Mouse (Mus musculus) hindbrain, postnatal 0 days (tissue): Measurements from ENCODE around the gene Fam53a. TPM values are rescaled to one million over a fixed set of nuclear protein-coding genes. Genes with fewer than 3 reads are reported as not detected.

Source experiments
- ATAC-seq: fragments of 200-750 bp; cut with Nextera tagmentation; 2 replicates; pipeline ENCODE4 v1.8.0; 2017; ENCODE audit warnings: mild to moderate bottlenecking, moderate TSS enrichment, moderate library complexity
- DNase-seq: peaks from one replicate; pipeline ENCODE4 v3.0.0-alpha.2; 2015; ENCODE audit warnings: low spot score
- H3K27ac ChIP-seq: fragments of 300-500 bp; sonication (generic); 2 replicates; pipeline ENCODE4 v1.5.1; 2014; ENCODE audit warnings: mild to moderate bottlenecking
- H3K27me3 ChIP-seq: fragments of 300-500 bp; sonication (generic); 2 replicates; pipeline ENCODE4 v1.6.1; 2014; ENCODE audit warnings: low read length, mixed read lengths; ENCODE audit not compliant: insufficient read depth
- H3K36me3 ChIP-seq: fragments of 300-500 bp; sonication (generic); 2 replicates; pipeline ENCODE4 v1.6.1; 2014; ENCODE audit warnings: low read length, mixed read lengths; ENCODE audit not compliant: insufficient read depth
- H3K4me1 ChIP-seq: fragments of 300-500 bp; sonication (generic); 2 replicates; pipeline ENCODE4 v1.6.1; 2014; ENCODE audit warnings: antibody characterized with exemption, low read length, mixed read lengths; ENCODE audit not compliant: insufficient read depth
- H3K4me2 ChIP-seq: fragments of 300-500 bp; sonication (generic); 2 replicates; pipeline ENCODE4 v1.6.1; 2014; ENCODE audit warnings: low read depth, mild to moderate bottlenecking, low read length, moderate library complexity, mixed read lengths
- H3K4me3 ChIP-seq: fragments of 300-500 bp; sonication (generic); 2 replicates; pipeline ENCODE4 v1.5.1; 2014; ENCODE audit warnings: low read length
- H3K9ac ChIP-seq: fragments of 300-500 bp; sonication (generic); replicated peaks from 2 replicates; pipeline ENCODE4 v1.6.1; 2014; ENCODE audit warnings: mild to moderate bottlenecking, low read length, moderate library complexity, mixed read lengths
- H3K9me3 ChIP-seq: fragments of 300-500 bp; sonication (generic); 2 replicates; pipeline ENCODE4 v1.6.1; 2016; ENCODE audit warnings: low read length, mixed read lengths
- CTCF ChIP-seq: IDR thresholded peaks from 2 replicates; pipeline ENCODE4 v1.5.1; 2016; ENCODE audit warnings: antibody characterized with exemption, control low read depth, low read depth
- whole genome bisulfite sequencing: fragments of 180-500 bp; shearing (Covaris S2); extraction: QIAGEN DNeasy Blood & Tissue Kit; methylation state at CpG from one replicate; pipeline ENCODE4 v1.1.7; 2014; 5-methylcytosine and 5-hydroxymethylcytosine counted together
- polyA plus RNA-seq: library from polyadenylated mRNA; unstranded; fragments of >200 nt; fragmentation: Nextera tagmentation; extraction: Ambion mirVana; gene quantifications from 2 replicates; pipeline ENCODE4 v1.2.1, GENCODE M21; 2015
- total RNA-seq: library from RNA; depleted of rRNA; stranded (reverse); fragments of >200 nt; gene quantifications from 2 replicates; pipeline ENCODE4 v1.2.3, GENCODE M21; 2014

Gene Fam53a
- total and polyA plus RNA-seq, 2 experiments from 2014 or later: 22.9 to 26.4 TPM

GRCm38 (mm10) chr5:33651921-33652782 lies 22.7 kb upstream of the Fam53a start, which contains the start of gene Slbp:
TSS of gene Slbp (minus strand) at chr5:33652574.
- no peak; the same call in 1 of the 2 replicates for TF ChIP-seq CTCF
- Histone ChIP-seq H3K27ac (peak within 1 kb of the TSS; percentile 99), H3K9ac (peak within 1 kb of the TSS; percentile 70), H3K9me3 (no peaks in the 10 kb centered on the region), H3K4me2 (peak within 1 kb of the TSS; percentile 71), H3K4me3 (peak within 1 kb of the TSS; percentile 67), H3K4me1 (peaks cover 16% of the 10 kb centered on the region), H3K27me3 (no peaks in the 10 kb centered on the region), H3K36me3 (peaks cover 23% of the 10 kb centered on the region)
- DNase-seq: peak; percentile 98
- WGBS: under 1% methylated on average over 79 of the region's 82 CpGs
- peak; percentile 97 for ATAC-seq

DNA sequence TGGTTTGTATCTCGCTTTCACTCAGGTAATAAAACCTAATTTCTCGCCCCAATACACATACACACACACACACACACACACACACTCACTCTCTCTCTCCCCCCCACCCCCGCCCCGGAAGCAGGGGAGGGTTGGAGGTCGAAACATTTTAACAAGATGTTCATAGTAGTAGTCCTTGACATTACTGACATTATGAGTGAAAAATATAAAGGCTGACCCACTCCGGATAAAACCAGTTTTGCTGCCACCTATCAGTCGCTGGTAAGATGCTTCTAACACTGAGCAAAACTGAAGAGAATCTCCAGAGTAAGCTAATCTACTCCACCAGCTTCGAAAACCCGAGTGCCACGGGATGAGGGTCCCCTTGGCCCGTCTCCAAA lies 22.1 kb upstream of the Fam53a start:
- peak overlapping the region; percentile 70 for H3K9ac ChIP-seq
- ATAC-seq (no peak), DNase-seq (no peak)
- no peak for TF ChIP-seq CTCF
- H3K27me3 ChIP-seq: no peaks in the 10 kb centered on the region
- H3K4me3 ChIP-seq: peak overlapping the region; percentile 67
- peak overlapping the region; percentile 71 for H3K4me2 ChIP-seq
- peaks cover 11% of the 10 kb centered on the region for H3K4me1 ChIP-seq
- 1% methylated on average over 11 of the region's 11 CpGs for WGBS
- H3K36me3 ChIP-seq: peaks cover 25% of the 10 kb centered on the region
- no peaks in the 10 kb centered on the region for H3K9me3 ChIP-seq
- H3K27ac ChIP-seq: peak overlapping the region; percentile 99

DNA sequence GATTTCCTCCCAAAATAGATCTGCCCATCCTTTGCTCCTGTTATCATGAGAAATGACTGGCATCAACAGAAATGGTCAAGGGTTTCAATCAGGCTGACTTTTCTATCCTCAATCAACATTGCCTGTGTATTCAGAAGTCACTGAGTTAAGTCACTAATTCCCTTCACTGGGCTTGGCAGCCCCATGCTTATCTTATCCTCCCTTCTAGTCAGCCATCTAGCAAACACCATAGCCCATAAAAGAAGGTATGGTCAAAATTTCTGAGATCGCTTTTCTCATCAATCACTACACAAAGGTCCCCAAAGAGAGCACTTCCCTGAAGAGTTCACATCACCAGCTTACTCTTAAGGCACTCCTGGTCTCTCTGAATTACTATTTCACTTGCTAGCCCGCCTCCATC lies 21.6 kb upstream of the Fam53a start:
- H3K27me3 ChIP-seq: no peaks in the 10 kb centered on the region
- WGBS: 16% methylated on average over 2 of the region's 2 CpGs
- H3K27ac ChIP-seq: peak overlapping the region; percentile 99; the same call in 1 of the 2 replicates
- H3K4me2 ChIP-seq: peak overlapping the region; percentile 71
- H3K9ac ChIP-seq: peak overlapping the region; percentile 70
- DNase-seq (peak; percentile 15), ATAC-seq (no peak)
- no peak for TF ChIP-seq CTCF
- H3K4me1 ChIP-seq: peaks cover 9% of the 10 kb centered on the region
- H3K9me3 ChIP-seq: no peaks in the 10 kb centered on the region
- peaks cover 28% of the 10 kb centered on the region for H3K36me3 ChIP-seq
- H3K4me3 ChIP-seq: peak overlapping the region; percentile 67

DNA sequence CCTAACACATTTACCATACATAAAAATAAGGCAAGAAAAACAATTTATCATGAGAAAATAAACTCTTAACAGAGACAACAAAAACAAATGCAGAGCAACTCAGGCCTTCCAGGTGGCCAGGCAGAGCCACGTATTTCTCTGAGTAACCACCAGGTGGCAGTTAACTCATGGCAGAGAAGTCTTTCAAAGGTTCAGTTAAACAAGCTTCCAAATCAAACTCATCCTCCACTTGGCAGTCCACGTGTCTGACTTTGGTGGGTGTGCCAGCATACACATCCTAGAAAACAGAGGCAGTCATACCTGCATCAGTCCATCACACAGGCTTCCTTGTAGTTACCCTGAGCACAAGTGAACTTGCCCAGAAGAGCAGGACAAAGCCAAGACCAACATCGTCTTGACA lies 11.2 kb upstream of the Fam53a start:
- no peak overlapping the region for H3K27ac ChIP-seq
- ATAC-seq: peak; percentile 29; the same call in 1 of the 2 replicates
- 34% methylated on average over 3 of the region's 3 CpGs for WGBS
- no peaks in the 10 kb centered on the region for H3K27me3 ChIP-seq
- DNase-seq: peak; percentile 74
- no peaks in the 10 kb centered on the region for H3K9me3 ChIP-seq
- TF ChIP-seq CTCF: peak; percentile 80
- no peak overlapping the region for H3K4me3 ChIP-seq
- H3K4me1 ChIP-seq: no peaks in the 10 kb centered on the region
- H3K36me3 ChIP-seq: peaks cover 36% of the 10 kb centered on the region
- no peak overlapping the region for H3K9ac ChIP-seq
- no peak overlapping the region for H3K4me2 ChIP-seq

GRCm38 (mm10) chr5:33638826-33639225 lies 9.4 kb upstream of the Fam53a start:
- Histone ChIP-seq H3K4me3 (no peak overlapping the region), H3K27me3 (no peaks in the 10 kb centered on the region), H3K4me1 (no peaks in the 10 kb centered on the region), H3K9ac (no peak overlapping the region), H3K4me2 (no peak overlapping the region), H3K27ac (no peak overlapping the region), H3K36me3 (peaks cover 26% of the 10 kb centered on the region), H3K9me3 (no peaks in the 10 kb centered on the region)
- no peak for DNase-seq
- WGBS: 69% methylated on average over 4 of the region's 4 CpGs
- TF ChIP-seq CTCF: no peak
- ATAC-seq: no peak

DNA sequence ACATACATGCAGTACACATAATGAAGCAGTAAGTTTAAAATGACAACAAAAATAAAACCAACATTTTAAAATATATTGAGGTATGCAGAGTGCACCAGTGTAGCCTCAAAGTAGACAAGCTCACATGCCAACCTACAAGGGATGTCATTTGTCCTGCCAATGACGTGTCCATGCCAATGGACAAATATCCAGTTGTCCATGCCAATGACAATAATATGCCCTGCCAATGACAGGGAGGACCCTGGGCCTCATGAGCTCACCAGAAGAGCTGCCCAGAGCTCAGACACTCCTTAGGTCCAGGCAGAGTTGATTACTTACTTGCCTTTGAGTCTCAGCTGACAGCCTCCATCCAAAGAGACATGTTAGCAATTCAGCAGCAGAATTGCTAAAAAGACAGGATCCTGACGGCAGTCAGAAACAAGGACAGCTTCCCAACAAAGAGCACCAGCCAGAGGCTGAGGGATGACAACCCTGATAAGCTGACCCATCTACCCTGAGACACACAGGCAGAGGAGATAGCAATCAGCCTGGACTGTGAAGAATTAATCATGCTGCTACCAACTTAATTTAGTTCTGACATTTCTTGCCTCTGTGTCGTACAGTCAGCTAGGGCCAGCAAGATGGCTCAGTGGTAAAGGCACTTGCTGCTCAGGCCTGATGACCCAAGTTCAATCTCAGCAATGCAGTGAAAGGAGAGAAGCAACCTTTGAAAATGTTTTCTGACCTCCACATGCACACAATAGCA lies 8.3 kb upstream of the Fam53a start:
- Histone ChIP-seq H3K4me2 (no peak overlapping the region), H3K4me1 (no peaks in the 10 kb centered on the region), H3K27me3 (no peaks in the 10 kb centered on the region), H3K4me3 (no peak overlapping the region), H3K9me3 (no peaks in the 10 kb centered on the region), H3K36me3 (peaks cover 17% of the 10 kb centered on the region), H3K27ac (no peak overlapping the region), H3K9ac (no peak overlapping the region)
- no peak for TF ChIP-seq CTCF
- ATAC-seq (no peak), DNase-seq (no peak)
- WGBS: 67% methylated on average over 3 of the region's 3 CpGs
